Mouse (Mus musculus) megakaryocyte progenitor cell, adult 5-6 weeks (primary cell): Measurements from ENCODE around the gene Gm11444. TPM values are rescaled to one million over a fixed set of nuclear protein-coding genes. Genes with fewer than 3 reads are reported as not detected.

Source experiments
- ATAC-seq: replicated peaks from 2 replicates; pipeline ENCODE4 v1.8.0; 2016; ENCODE audit warnings: mild to moderate bottlenecking, moderate TSS enrichment, inconsistent platforms; ENCODE audit not compliant: poor library complexity
- total RNA-seq, 2 experiments: library from RNA; stranded (forward) in 1 of 2; stranded (reverse) in 1 of 2; fragments of 157-497, 149-512 nt in 1 of 2; fragments of 200-1000 nt in 1 of 2; gene quantifications; 2 replicates each; pipeline versions ENCODE4 v1.2.3 to v1.2.4; 2015 to 2017

Gm11444 gene
- total RNA-seq, 2 experiments from 2014 or later: not detected

GRCm38 (mm10) chr11:85864363-85864762 lies 14.2 kb upstream of the Gm11444 start:
- no peak for ATAC-seq

- no peak for ATAC-seq
These were observed 8.0 kb upstream of the Gm11444 start for GRCm38 (mm10) chr11:85857997-85858698.

- no peak for ATAC-seq
These were observed 625 bp upstream of the Gm11444 start for GRCm38 (mm10) chr11:85850758-85851157.

GRCm38 (mm10) chr11:85849037-85849436 lies 1.1 kb downstream of the Gm11444 start:
- peak; percentile 91 for ATAC-seq

- ATAC-seq: no peak
These were observed 3.6 kb downstream of the Gm11444 start for GRCm38 (mm10) chr11:85846509-85846908.

- ATAC-seq: no peak
These were observed 4.2 kb downstream of the Gm11444 start for GRCm38 (mm10) chr11:85845921-85846320.

- no peak for ATAC-seq
These were observed 5.2 kb downstream of the Gm11444 start for GRCm38 (mm10) chr11:85844971-85845370.

GRCm38 (mm10) chr11:85844144-85844965 lies 5.8 kb downstream of the Gm11444 start:
- peak; percentile 43 for ATAC-seq

GRCm38 (mm10) chr11:85843347-85843692 lies 6.8 kb downstream of the Gm11444 start:
- peak; percentile 63 for ATAC-seq

GRCm38 (mm10) chr11:85842596-85843346 lies 7.4 kb downstream of the Gm11444 start:
- 0 out of 2 replicates have a peak, but pooled peaks have one; percentile 8 for ATAC-seq

GRCm38 (mm10) chr11:85841980-85842379 lies 8.2 kb downstream of the Gm11444 start:
- peak; percentile 56 for ATAC-seq

GRCm38 (mm10) chr11:85841211-85841681 lies 8.9 kb downstream of the Gm11444 start:
- no peak for ATAC-seq

- no peak for ATAC-seq
These were observed 9.4 kb downstream of the Gm11444 start for GRCm38 (mm10) chr11:85840803-85841145.

- ATAC-seq: no peak
These were observed 9.9 kb downstream of the Gm11444 start for GRCm38 (mm10) chr11:85840031-85840802.

GRCm38 (mm10) chr11:85839258-85840030 lies 10.7 kb downstream of the Gm11444 start:
- no peak for ATAC-seq

GRCm38 (mm10) chr11:85838424-85839257 lies 11.5 kb downstream of the Gm11444 start:
- no peak for ATAC-seq

- ATAC-seq: no peak
These were observed 12.3 kb downstream of the Gm11444 start for GRCm38 (mm10) chr11:85837648-85838423.

GRCm38 (mm10) chr11:85837291-85837647 lies 12.9 kb downstream of the Gm11444 start:
- no peak for ATAC-seq
